Mouse (Mus musculus): ENCODE data around the gene Fam185a. TPM values are rescaled to one million over a fixed set of nuclear protein-coding genes. Genes with fewer than 3 reads are reported as not detected.

Gene Fam185a
- polyA plus RNA-seq, 1 experiment: 1.9 TPM

GRCm38 (mm10) chr5:21500941-21501340 is 76.2 kb downstream of the Fam185a start:
- TF ChIP-seq MYOG (IDR thresholded peaks at IDR 0.05; ENCODE audit: control insufficient read depth in 1 of 3, insufficient read depth in 1 of 3, insufficient read length in 2 of 3, low read depth in 2 of 3): no peak
- TF ChIP-seq MAX (IDR thresholded peaks at IDR 0.05; ENCODE audit: low read depth): no peak
- TF ChIP-seq TCF3 (IDR thresholded peaks at IDR 0.05; ENCODE audit: insufficient read length, low read depth): no peak
- TF ChIP-seq USF1 (IDR thresholded peaks at IDR 0.05; ENCODE audit: low read depth): no peak
- TF ChIP-seq CEBPB (IDR thresholded peaks at IDR 0.05; ENCODE audit: insufficient read depth, poor library complexity, severe bottlenecking): no peak
- TF ChIP-seq E2F4 (IDR thresholded peaks at IDR 0.05; ENCODE audit: insufficient read depth): no peak
- TF ChIP-seq REST (IDR thresholded peaks at IDR 0.05; ENCODE audit: insufficient read depth, insufficient read length): no peak
- TF ChIP-seq MYOD1 (IDR thresholded peaks at IDR 0.05; ENCODE audit: control insufficient read depth in 1 of 3, insufficient read length in 2 of 3, low read depth in 2 of 3): no peak
- TF ChIP-seq POLR2AphosphoS2 (IDR thresholded peaks at IDR 0.05; ENCODE audit: insufficient read length, low read depth): no peak
- no peak for TF ChIP-seq SRF (IDR thresholded peaks at IDR 0.05; ENCODE audit: control insufficient read depth, insufficient read length, low read depth)
- no peak for TF ChIP-seq POLR2A (IDR thresholded peaks at IDR 0.05; ENCODE audit: insufficient read length, low read depth)
- TF ChIP-seq TCF12 (IDR thresholded peaks at IDR 0.05; ENCODE audit: insufficient read depth, poor library complexity, severe bottlenecking): no peak
- Histone ChIP-seq H3K4me3 (no peak overlapping the region), H3K27me3 (ENCODE audit: control insufficient read depth, insufficient read depth, insufficient read length) (no peaks in the 10 kb centered on the region), H3ac (ENCODE audit: control insufficient read depth, insufficient read length) (no peak overlapping the region), H3K79me2 (ENCODE audit: control insufficient read depth, insufficient read depth) (no peaks in the 10 kb centered on the region), H3K4me2 (ENCODE audit: low read depth) (no peak overlapping the region), H3K36me3 (ENCODE audit: control insufficient read depth, insufficient read depth) (no peaks in the 10 kb centered on the region)

- H3K4me3 ChIP-seq: no peak overlapping the region
- no peaks in the 10 kb centered on the region for H3K36me3 ChIP-seq (ENCODE audit: control insufficient read depth, insufficient read depth)
- H3K79me2 ChIP-seq (ENCODE audit: control insufficient read depth, insufficient read depth): no peaks in the 10 kb centered on the region
- H3ac ChIP-seq (ENCODE audit: control insufficient read depth, insufficient read length): no peak overlapping the region
- TF ChIP-seq TCF3 (IDR thresholded peaks at IDR 0.05; ENCODE audit: insufficient read length, low read depth) (no peak), MYOD1 (IDR thresholded peaks at IDR 0.05; ENCODE audit: control insufficient read depth in 1 of 3, insufficient read length in 2 of 3, low read depth in 2 of 3) (peak in 1 of 3 experiments; percentile 38)
- peak overlapping the region; percentile 19 for H3K4me2 ChIP-seq (ENCODE audit: low read depth)
- no peaks in the 10 kb centered on the region for H3K27me3 ChIP-seq (ENCODE audit: control insufficient read depth, insufficient read depth, insufficient read length)
Observed at GRCm38 (mm10) chr5:21502936-21503610, 78.3 kb downstream of the Fam185a start.

- Histone ChIP-seq H3K4me2 (ENCODE audit: low read depth) (peak overlapping the region; percentile 13), H3K79me2 (ENCODE audit: control insufficient read depth, insufficient read depth) (no peaks in the 10 kb centered on the region), H3K36me3 (ENCODE audit: control insufficient read depth, insufficient read depth) (no peaks in the 10 kb centered on the region), H3K4me3 (no peak overlapping the region), H3ac (ENCODE audit: control insufficient read depth, insufficient read length) (no peak overlapping the region), H3K27me3 (ENCODE audit: control insufficient read depth, insufficient read depth, insufficient read length) (no peaks in the 10 kb centered on the region)
- peak in 2 of 3 experiments; percentile 74 to 83 for TF ChIP-seq MYOD1 (IDR thresholded peaks at IDR 0.05; ENCODE audit: control insufficient read depth in 1 of 3, insufficient read length in 2 of 3, low read depth in 2 of 3)
- peak in 1 of 3 experiments; percentile 48 for TF ChIP-seq MYOG (IDR thresholded peaks at IDR 0.05; ENCODE audit: control insufficient read depth in 1 of 3, insufficient read depth in 1 of 3, insufficient read length in 2 of 3, low read depth in 2 of 3)
- no peak for TF ChIP-seq USF1 (IDR thresholded peaks at IDR 0.05; ENCODE audit: low read depth)
- no peak for TF ChIP-seq POLR2A (IDR thresholded peaks at IDR 0.05; ENCODE audit: insufficient read length, low read depth)
Observed at GRCm38 (mm10) chr5:21505159-21505558, 80.4 kb downstream of the Fam185a start.

- Histone ChIP-seq H3K27me3 (ENCODE audit: control insufficient read depth, insufficient read depth, insufficient read length) (no peaks in the 10 kb centered on the region), H3K4me3 (no peak overlapping the region), H3K4me2 (ENCODE audit: low read depth) (no peak overlapping the region), H3K79me2 (ENCODE audit: control insufficient read depth, insufficient read depth) (no peaks in the 10 kb centered on the region), H3K36me3 (ENCODE audit: control insufficient read depth, insufficient read depth) (no peaks in the 10 kb centered on the region), H3ac (ENCODE audit: control insufficient read depth, insufficient read length) (no peak overlapping the region)
- TF ChIP-seq MYOD1 (IDR thresholded peaks at IDR 0.05; ENCODE audit: control insufficient read depth in 1 of 3, insufficient read length in 2 of 3, low read depth in 2 of 3) (no peak), CEBPB (IDR thresholded peaks at IDR 0.05; ENCODE audit: insufficient read depth, poor library complexity, severe bottlenecking) (no peak), REST (IDR thresholded peaks at IDR 0.05; ENCODE audit: insufficient read depth, insufficient read length) (no peak)
Observed at GRCm38 (mm10) chr5:21506887-21507286, 82.1 kb downstream of the Fam185a start.

GRCm38 (mm10) chr5:21509801-21510200 is 85.0 kb downstream of the Fam185a start:
- no peak overlapping the region for H3K4me2 ChIP-seq (ENCODE audit: low read depth)
- no peaks in the 10 kb centered on the region for H3K27me3 ChIP-seq (ENCODE audit: control insufficient read depth, insufficient read depth, insufficient read length)
- H3K36me3 ChIP-seq (ENCODE audit: control insufficient read depth, insufficient read depth): no peaks in the 10 kb centered on the region

GRCm38 (mm10) chr5:21513363-21513762 is 88.6 kb downstream of the Fam185a start:
- Histone ChIP-seq H3ac (ENCODE audit: control insufficient read depth, insufficient read length) (no peak overlapping the region), H3K4me2 (ENCODE audit: low read depth) (no peak overlapping the region), H3K79me2 (ENCODE audit: control insufficient read depth, insufficient read depth) (no peaks in the 10 kb centered on the region), H3K36me3 (ENCODE audit: control insufficient read depth, insufficient read depth) (no peaks in the 10 kb centered on the region), H3K4me3 (no peak overlapping the region), H3K27me3 (ENCODE audit: control insufficient read depth, insufficient read depth, insufficient read length) (no peaks in the 10 kb centered on the region)
- TF ChIP-seq POLR2A (IDR thresholded peaks at IDR 0.05; ENCODE audit: insufficient read length, low read depth): no peak
- TF ChIP-seq SRF (IDR thresholded peaks at IDR 0.05; ENCODE audit: control insufficient read depth, insufficient read length, low read depth): no peak
- no peak for TF ChIP-seq USF1 (IDR thresholded peaks at IDR 0.05; ENCODE audit: low read depth)
- TF ChIP-seq MAX (IDR thresholded peaks at IDR 0.05; ENCODE audit: low read depth): no peak
- TF ChIP-seq CEBPB (IDR thresholded peaks at IDR 0.05; ENCODE audit: insufficient read depth, poor library complexity, severe bottlenecking): no peak
- no peak for TF ChIP-seq MYOG (IDR thresholded peaks at IDR 0.05; ENCODE audit: control insufficient read depth in 1 of 3, insufficient read depth in 1 of 3, insufficient read length in 2 of 3, low read depth in 2 of 3)
- TF ChIP-seq E2F4 (IDR thresholded peaks at IDR 0.05; ENCODE audit: insufficient read depth): no peak
- TF ChIP-seq POLR2AphosphoS2 (IDR thresholded peaks at IDR 0.05; ENCODE audit: insufficient read length, low read depth): no peak
- TF ChIP-seq MYOD1 (IDR thresholded peaks at IDR 0.05; ENCODE audit: control insufficient read depth in 1 of 3, insufficient read length in 2 of 3, low read depth in 2 of 3): no peak
- no peak for TF ChIP-seq TCF12 (IDR thresholded peaks at IDR 0.05; ENCODE audit: insufficient read depth, poor library complexity, severe bottlenecking)
- TF ChIP-seq REST (IDR thresholded peaks at IDR 0.05; ENCODE audit: insufficient read depth, insufficient read length): no peak
- TF ChIP-seq TCF3 (IDR thresholded peaks at IDR 0.05; ENCODE audit: insufficient read length, low read depth): no peak

More at GRCm38 (mm10) chr5:21509801-21510200, 85.0 kb downstream of the Fam185a start:
- H3ac ChIP-seq (ENCODE audit: control insufficient read depth, insufficient read length): no peak overlapping the region
- no peaks in the 10 kb centered on the region for H3K79me2 ChIP-seq (ENCODE audit: control insufficient read depth, insufficient read depth)
- no peak for TF ChIP-seq SRF (IDR thresholded peaks at IDR 0.05; ENCODE audit: control insufficient read depth, insufficient read length, low read depth)
- TF ChIP-seq TCF12 (IDR thresholded peaks at IDR 0.05; ENCODE audit: insufficient read depth, poor library complexity, severe bottlenecking): no peak
- no peak overlapping the region for H3K4me3 ChIP-seq

All from myocyte (in vitro differentiated cells).